Mouse (Mus musculus) layer of hippocampus, adult 8-10 months (tissue): ENCODE data around the gene Krtdap. TPM values are rescaled to one million over a fixed set of nuclear protein-coding genes. Genes with fewer than 3 reads are reported as not detected.

Experiments used
- DNase-seq, 2 experiments: peaks; one replicate each; pipeline ENCODE4 v3.0.0; 2022; ENCODE audit warnings: low spot score in 2 of 2
- total RNA-seq, 4 experiments: library from RNA; stranded (reverse); gene quantifications; 2 replicates each; pipeline ENCODE4 v1.2.4; 2022

Krtdap gene
- total RNA-seq, 4 experiments from 2014 or later: not detected

- DNase-seq: no peak
These were observed 49.6 kb downstream of the Krtdap start for GRCm38 (mm10) chr7:30837277-30837676.

GRCm38 (mm10) chr7:30840306-30840705 lies 52.6 kb downstream of the Krtdap start:
- DNase-seq: no peak

Other genes starting within 250 kb of the Krtdap start
- gene Hspb6, start 235.7 kb upstream of the Krtdap start, total RNA-seq: 10 to 100 TPM in 1 of 4 experiments, 1 to 10 TPM in 3; 3.2 to 10.3 (median 6.5) TPM
- 1 to 10 TPM; 4.4 to 8.9 (median 6.1) TPM for gene Proser3, start 235.6 kb upstream of the Krtdap start, total RNA-seq
- gene Lin37, start 228.1 kb upstream of the Krtdap start, total RNA-seq: 10 to 100 TPM; 41.3 to 54.0 (median 46.9) TPM
- gene U2af1l4, start 224.6 kb upstream of the Krtdap start, total RNA-seq: 10 to 100 TPM; 68.2 to 81.1 (median 78.7) TPM
- 10 to 100 TPM in 2 of 4 experiments, 1 to 10 TPM in 2; 6.3 to 14.8 (median 11.1) TPM for gene Gm49396, start 224.6 kb upstream of the Krtdap start, total RNA-seq
- 10 to 100 TPM; 85.9 to 91.0 (median 88.4) TPM for gene Psenen, start 224.3 kb upstream of the Krtdap start, total RNA-seq
- gene Igflr1, start 222.5 kb upstream of the Krtdap start, total RNA-seq: 1 to 10 TPM; 4.0 to 5.7 (median 4.6) TPM
- 10 to 100 TPM; 44.1 to 60.2 (median 56.1) TPM for gene Kmt2b, start 199.2 kb upstream of the Krtdap start, total RNA-seq
- not detected for gene Zbtb32, start 189.0 kb upstream of the Krtdap start, total RNA-seq
- gene Upk1a, start 175.0 kb upstream of the Krtdap start, total RNA-seq: 1 to 10 TPM in 1 of 4 experiments, under 1 TPM in 2, not detected in 1; 0.39 to 1.2 (median 0.89) TPM
- gene Cox6b1, start 161.7 kb upstream of the Krtdap start, total RNA-seq: 100 to 1,000 TPM; 631 to 661 (median 651) TPM
- not detected for gene Etv2, start 152.0 kb upstream of the Krtdap start, total RNA-seq
- 10 to 100 TPM; 61.9 to 71.5 (median 70.1) TPM for gene Rbm42, start 137.6 kb upstream of the Krtdap start, total RNA-seq
- gene Haus5, start 122.9 kb upstream of the Krtdap start, total RNA-seq: 1 to 10 TPM; 5.7 to 8.3 (median 6.8) TPM
- not detected for gene Pmis2, start 116.3 kb upstream of the Krtdap start, total RNA-seq
- not detected for gene 2200002J24Rik, start 89.0 kb upstream of the Krtdap start, total RNA-seq
- gene Atp4a, start 75.7 kb upstream of the Krtdap start, total RNA-seq: 1 to 10 TPM; 1.1 to 2.1 (median 1.6) TPM
- 100 to 1,000 TPM; 110 to 119 (median 116) TPM for gene Tmem147, start 58.4 kb upstream of the Krtdap start, total RNA-seq
- gene Gapdhs, start 44.2 kb upstream of the Krtdap start, total RNA-seq: not detected
- gene Sbsn, start 36.4 kb upstream of the Krtdap start, total RNA-seq: 10 to 100 TPM in 1 of 4 experiments, 1 to 10 TPM in 3; 7.8 to 11.8 (median 8.4) TPM
- 1 to 10 TPM in 1 of 4 experiments, under 1 TPM in 2, not detected in 1; 0.84 to 1.5 (median 0.95) TPM for gene Dmkn, start 24.1 kb upstream of the Krtdap start, total RNA-seq
- under 1 TPM in 1 of 4 experiments, not detected in 3; 0.20 TPM for gene Ffar2, start 35.9 kb downstream of the Krtdap start, total RNA-seq
- not detected for gene Ffar3, start 68.3 kb downstream of the Krtdap start, total RNA-seq
- gene Ffar1, start 73.7 kb downstream of the Krtdap start, total RNA-seq: not detected
- gene Cd22, start 92.4 kb downstream of the Krtdap start, total RNA-seq: 1 to 10 TPM in 2 of 4 experiments, not detected in 2; 1.1 to 1.6 TPM
- 100 to 1,000 TPM; 151 to 226 (median 183) TPM for gene Mag, start 127.0 kb downstream of the Krtdap start, total RNA-seq
- not detected for gene Hamp2, start 136.8 kb downstream of the Krtdap start, total RNA-seq
- gene Hamp, start 156.1 kb downstream of the Krtdap start, total RNA-seq: not detected
- gene Usf2, start 168.9 kb downstream of the Krtdap start, total RNA-seq: 100 to 1,000 TPM; 118 to 123 (median 120) TPM
- 1 to 10 TPM; 5.1 to 9.0 (median 6.0) TPM for gene Lsr, start 185.6 kb downstream of the Krtdap start, total RNA-seq
- gene Fam187b, start 185.9 kb downstream of the Krtdap start, total RNA-seq: under 1 TPM in 1 of 4 experiments, not detected in 3; 0.21 TPM